Mouse (Mus musculus) stomach, postnatal 0 days (tissue): ENCODE results near the gene Atp5c1. TPM values are rescaled to one million over a fixed set of nuclear protein-coding genes. Genes with fewer than 3 reads are reported as not detected.
A peak's percentile ranks its signal among the peaks of the same experiment; 100 is the strongest.

Experiments used
- ATAC-seq: fragments of 200-750 bp; cut with Nextera tagmentation; 2 replicates; pipeline ENCODE4 v1.8.0; 2017; ENCODE audit not compliant: low FRiP score, low TSS enrichment
- DNase-seq: peaks from one replicate; pipeline ENCODE4 v3.0.0-alpha.2; 2016; ENCODE audit warnings: low spot score
- H3K27ac ChIP-seq: fragments of 300-500 bp; sonication (generic); replicated peaks from 2 replicates; pipeline ENCODE4 v1.5.1; 2014; ENCODE audit warnings: mild to moderate bottlenecking, control low read depth
- H3K27me3 ChIP-seq: fragments of 300-500 bp; sonication (generic); 2 replicates; pipeline ENCODE4 v1.6.1; 2014; ENCODE audit warnings: low read length; ENCODE audit not compliant: control insufficient read depth, insufficient read depth
- H3K36me3 ChIP-seq: fragments of 300-500 bp; sonication (generic); 2 replicates; pipeline ENCODE4 v1.6.1; 2014; ENCODE audit warnings: low read length, mixed read lengths; ENCODE audit not compliant: control insufficient read depth, insufficient read depth
- H3K4me1 ChIP-seq: fragments of 300-500 bp; sonication (generic); replicated peaks from 2 replicates; pipeline ENCODE4 v1.6.1; 2014; ENCODE audit warnings: antibody characterized with exemption; ENCODE audit not compliant: control insufficient read depth, insufficient read depth
- H3K4me2 ChIP-seq: fragments of 300-500 bp; sonication (generic); replicated peaks from 2 replicates; pipeline ENCODE4 v1.6.1; 2014; ENCODE audit warnings: low read depth, mild to moderate bottlenecking, control low read depth, moderate library complexity
- H3K4me3 ChIP-seq: fragments of 300-500 bp; sonication (generic); 2 replicates; pipeline ENCODE4 v1.5.1; 2014; ENCODE audit warnings: low read depth, low read length, control low read depth
- H3K9ac ChIP-seq: fragments of 300-500 bp; sonication (generic); 2 replicates; pipeline ENCODE4 v1.6.1; 2014; ENCODE audit warnings: mild to moderate bottlenecking, low read length, control low read depth, mixed read lengths
- H3K9me3 ChIP-seq: fragments of 300-500 bp; sonication (generic); 2 replicates; pipeline ENCODE4 v1.6.1; 2016; ENCODE audit warnings: low read length; ENCODE audit not compliant: control insufficient read depth
- CTCF ChIP-seq: IDR thresholded peaks from 2 replicates; pipeline ENCODE4 v1.5.1; 2016; ENCODE audit warnings: antibody characterized with exemption, low read depth, mild to moderate bottlenecking, moderate library complexity
- EP300 ChIP-seq: optimal IDR thresholded peaks from 2 replicates; pipeline ENCODE3; 2016; ENCODE audit warnings: antibody characterized with exemption
- WGBS: fragments of 180-500 bp; shearing (Covaris S2); extraction: QIAGEN DNeasy Blood & Tissue Kit; methylation state at CpG from one replicate; pipeline ENCODE4 v1.1.7; 2014; 5-methylcytosine and 5-hydroxymethylcytosine counted together
- polyA plus RNA-seq: library from polyadenylated mRNA; unstranded; fragments of >200 nt; fragmentation: Nextera tagmentation; extraction: Ambion mirVana; gene quantifications from 2 replicates; pipeline ENCODE4 v1.2.1, GENCODE M21; 2015

Gene Atp5c1
- polyA plus RNA-seq, 1 experiment from 2014 or later: 620 TPM

DNA sequence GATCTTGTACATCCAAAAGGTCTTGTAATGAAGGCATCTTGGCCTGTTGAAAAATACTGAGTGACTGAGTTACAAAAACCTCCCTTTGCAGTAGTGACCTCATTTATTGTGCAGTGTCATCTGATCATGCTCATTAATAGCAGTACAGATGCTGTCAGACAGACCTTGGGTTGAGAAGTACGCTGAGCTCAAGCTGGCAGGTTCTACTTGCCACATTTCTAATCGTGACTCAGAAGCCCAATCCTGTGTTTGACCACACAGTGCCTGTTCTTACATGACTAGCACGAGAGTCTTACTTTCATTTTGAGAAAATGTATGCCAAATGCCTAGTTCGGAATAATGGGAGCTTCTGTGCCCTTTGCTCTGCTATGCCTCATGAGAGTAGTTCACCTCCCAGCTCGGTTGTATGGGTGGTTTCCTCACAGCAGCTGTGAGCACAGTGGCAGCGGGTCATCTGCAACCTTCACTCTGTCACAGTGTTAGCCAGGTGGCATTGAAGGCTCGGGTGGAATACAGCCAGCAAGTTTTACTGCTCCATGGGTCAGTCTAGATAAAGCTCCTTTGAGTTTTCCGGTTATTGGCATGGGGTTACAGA is 7.0 kb upstream of the Atp5c1 start:
- WGBS: 82% methylated on average over 8 of the region's 8 CpGs
- Histone ChIP-seq H3K36me3 (peaks cover 20% of the 10 kb centered on the region; the same call in 1 of the 2 replicates), H3K4me1 (no peaks in the 10 kb centered on the region), H3K4me3 (no peak overlapping the region), H3K27ac (no peak overlapping the region), H3K9me3 (no peaks in the 10 kb centered on the region), H3K27me3 (no peaks in the 10 kb centered on the region), H3K4me2 (no peak overlapping the region), H3K9ac (no peak overlapping the region)
- TF ChIP-seq CTCF: no peak
- TF ChIP-seq EP300: no peak
- no peak for ATAC-seq
- DNase-seq: no peak

DNA sequence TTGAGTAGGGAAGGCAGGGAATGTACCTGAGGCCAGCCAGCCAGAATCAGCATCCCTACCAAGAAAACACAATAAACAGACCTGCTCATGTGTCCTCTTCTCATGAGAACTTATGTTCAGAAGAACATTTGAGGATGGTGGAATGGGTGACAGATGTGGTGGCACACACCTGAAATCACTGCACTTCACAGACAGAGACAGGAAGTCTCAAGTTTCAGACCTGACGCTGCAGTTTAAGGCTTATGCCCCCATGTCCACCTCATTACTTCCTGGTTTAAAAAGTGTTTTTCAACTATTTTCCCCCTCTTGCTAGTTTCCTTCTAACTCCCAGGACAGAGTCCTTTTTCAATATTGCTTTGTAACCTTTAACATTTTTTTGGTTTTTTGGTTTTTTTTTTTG is 2.4 kb upstream of the Atp5c1 start:
- Histone ChIP-seq H3K9me3 (no peaks in the 10 kb centered on the region), H3K27ac (no peak overlapping the region), H3K36me3 (no peaks in the 10 kb centered on the region), H3K4me1 (peaks cover 5% of the 10 kb centered on the region), H3K9ac (no peak overlapping the region), H3K4me3 (no peak overlapping the region), H3K4me2 (no peak overlapping the region), H3K27me3 (no peaks in the 10 kb centered on the region)
- ATAC-seq (no peak), DNase-seq (no peak)
- WGBS: 70% methylated on average over 1 of the region's 1 CpGs
- TF ChIP-seq CTCF: no peak
- no peak for TF ChIP-seq EP300

DNA sequence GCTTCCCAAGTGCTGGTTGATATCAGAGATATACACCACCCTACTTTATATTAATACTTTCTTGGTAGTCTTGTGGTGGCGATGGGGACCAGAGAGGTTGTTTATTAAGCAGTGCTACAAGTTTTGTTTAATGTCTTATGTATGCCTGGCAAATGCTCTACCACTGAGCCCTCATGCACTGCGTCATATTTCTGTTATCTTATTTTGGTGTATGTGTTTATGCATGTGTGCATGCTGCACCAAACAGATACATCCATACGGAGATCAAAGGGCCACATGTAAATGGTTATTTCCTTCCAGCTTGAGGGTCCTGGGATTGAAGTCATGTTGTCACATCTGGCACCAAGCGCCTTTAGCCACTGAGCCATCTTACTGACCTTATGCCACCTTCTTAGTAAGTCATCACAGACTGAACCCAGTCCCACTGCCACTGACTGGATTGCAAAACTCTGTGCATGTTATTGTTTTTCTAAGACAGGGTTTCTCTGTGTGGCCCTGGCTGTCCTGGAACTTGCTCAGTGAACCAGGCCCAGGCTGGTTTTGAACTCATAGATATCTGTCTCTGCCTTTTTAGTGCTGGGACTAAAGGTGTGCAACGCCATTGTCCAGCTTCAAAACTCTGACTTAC is 1.3 kb upstream of the Atp5c1 start:
- H3K27ac ChIP-seq: no peak overlapping the region
- H3K36me3 ChIP-seq: no peaks in the 10 kb centered on the region
- DNase-seq (no peak), ATAC-seq (no peak)
- H3K4me3 ChIP-seq: peak overlapping the region; percentile 97; the same call in 1 of the 2 replicates
- H3K9ac ChIP-seq: peak overlapping the region; percentile 19; the same call in 1 of the 2 replicates
- 83% methylated on average over 5 of the region's 5 CpGs for WGBS
- TF ChIP-seq EP300 (no peak), CTCF (no peak)
- H3K4me1 ChIP-seq: peaks cover 9% of the 10 kb centered on the region
- peak overlapping the region; percentile 54 for H3K4me2 ChIP-seq
- no peaks in the 10 kb centered on the region for H3K9me3 ChIP-seq
- H3K27me3 ChIP-seq: no peaks in the 10 kb centered on the region

DNA sequence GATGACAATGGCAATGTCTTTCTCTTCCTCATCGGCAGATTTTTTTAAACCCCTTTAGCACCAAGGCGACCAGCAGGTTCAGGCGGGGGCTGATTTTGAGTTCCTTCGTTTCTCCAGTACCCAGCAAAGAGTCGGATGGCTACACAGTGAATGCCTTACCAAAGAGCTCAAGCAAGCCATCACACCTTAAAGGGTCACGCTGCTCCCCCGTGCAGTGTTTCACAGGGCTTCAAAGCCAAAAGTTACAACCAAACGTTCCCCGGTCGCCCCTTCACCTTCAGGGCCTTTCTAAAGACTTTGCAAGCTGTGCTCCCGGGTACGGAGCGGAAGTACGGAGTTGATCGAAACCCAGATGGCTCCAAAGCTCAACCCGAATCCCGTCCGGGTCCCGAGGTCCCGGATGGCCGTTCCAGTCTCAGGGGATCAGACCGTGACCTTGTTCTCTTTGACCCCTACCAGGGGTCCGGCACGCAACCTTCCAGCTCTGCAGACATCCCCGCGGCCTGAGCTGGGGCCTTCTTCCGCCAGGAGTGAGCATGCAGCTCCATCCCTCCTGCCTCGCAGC is 483 bp downstream of the Atp5c1 start:
- DNase-seq (no peak), ATAC-seq (peak; percentile 67)
- H3K27me3 ChIP-seq: no peaks in the 10 kb centered on the region
- under 1% methylated on average over 28 of the region's 28 CpGs for WGBS
- H3K36me3 ChIP-seq: no peaks in the 10 kb centered on the region
- peak overlapping the region; percentile 95 for H3K27ac ChIP-seq
- H3K4me1 ChIP-seq: peaks cover 9% of the 10 kb centered on the region
- H3K4me3 ChIP-seq: peak overlapping the region; percentile 97
- TF ChIP-seq EP300 (no peak), CTCF (no peak)
- no peaks in the 10 kb centered on the region for H3K9me3 ChIP-seq
- H3K4me2 ChIP-seq: peak overlapping the region; percentile 78
- H3K9ac ChIP-seq: peak overlapping the region; percentile 99

DNA sequence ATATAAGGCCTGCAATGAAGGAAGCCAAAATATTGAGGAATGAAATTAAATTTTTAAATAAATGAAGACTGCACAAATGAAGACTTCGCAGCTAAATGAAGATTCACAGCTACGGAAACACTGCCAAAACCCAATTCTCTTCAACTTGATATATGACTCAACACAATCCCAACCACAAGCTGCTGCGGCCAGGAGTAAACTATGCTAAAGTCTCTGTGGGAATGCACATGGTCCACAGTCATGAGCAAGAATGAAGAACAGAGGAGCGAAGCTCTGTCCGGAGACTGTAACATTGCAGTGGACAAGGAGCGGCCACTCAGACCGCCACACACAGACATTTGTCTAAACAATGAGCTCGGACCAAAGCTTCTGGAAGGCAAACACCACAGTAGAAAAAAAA is 3.6 kb downstream of the Atp5c1 start:
- no peak overlapping the region; the same call in 1 of the 2 replicates for H3K4me2 ChIP-seq
- TF ChIP-seq EP300: no peak
- TF ChIP-seq CTCF: no peak
- H3K4me3 ChIP-seq: no peak overlapping the region

DNA sequence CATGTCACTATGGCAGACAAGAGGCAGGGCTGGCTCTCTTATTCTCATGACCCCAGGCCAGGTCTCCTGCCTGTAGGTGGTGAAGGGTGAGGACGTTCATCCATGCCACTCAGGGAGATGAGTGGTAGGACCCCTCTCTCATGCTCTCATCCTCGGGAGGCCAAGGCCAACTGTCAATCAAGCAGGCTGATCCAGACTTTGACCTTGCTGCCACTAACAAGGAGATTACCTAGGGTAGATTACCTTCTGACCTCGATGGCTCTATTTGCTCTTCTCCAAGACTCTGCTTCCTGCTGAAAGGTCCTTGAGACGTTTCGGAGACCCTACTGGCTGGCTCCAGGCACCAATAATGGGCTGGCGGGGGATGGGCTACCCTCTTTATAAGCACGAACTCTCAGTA is 5.8 kb downstream of the Atp5c1 start:
- TF ChIP-seq CTCF: no peak
- TF ChIP-seq EP300: no peak
- Histone ChIP-seq H3K9me3 (no peaks in the 10 kb centered on the region), H3K4me3 (no peak overlapping the region), H3K4me1 (peaks cover 15% of the 10 kb centered on the region), H3K27ac (no peak overlapping the region), H3K9ac (no peak overlapping the region), H3K36me3 (no peaks in the 10 kb centered on the region), H3K27me3 (no peaks in the 10 kb centered on the region), H3K4me2 (no peak overlapping the region)
- ATAC-seq (peak; percentile 34; the same call in 1 of the 2 replicates), DNase-seq (no peak)
- 64% methylated on average over 7 of the region's 7 CpGs for WGBS

More for the DNA sequence above, 3.6 kb downstream of the Atp5c1 start:
- no peak for DNase-seq
- Histone ChIP-seq H3K9me3 (no peaks in the 10 kb centered on the region), H3K27me3 (no peaks in the 10 kb centered on the region), H3K36me3 (no peaks in the 10 kb centered on the region), H3K9ac (no peak overlapping the region), H3K27ac (no peak overlapping the region), H3K4me1 (peaks cover 15% of the 10 kb centered on the region)
- 41% methylated on average over 8 of the region's 8 CpGs for WGBS
- no peak for ATAC-seq
